ENCODE assay signal across 8 mouse cellular contexts in genomic region chr4:62559797-62560329, GRCm38 (mm10). TPM values are rescaled to one million over a fixed set of nuclear protein-coding genes. Genes with fewer than 3 reads are reported as not detected.
A peak's percentile ranks its signal among the peaks of the same experiment; 100 is the strongest.
DNase-seq lines count a peak whose midpoint lies in the region; ATAC-seq and TF ChIP-seq lines count a peak whose summit lies in the region.

Rgs3 (plus strand) TSS chr4:62559847.

- no peak for TF ChIP-seq EP300 in stomach, postnatal 0 days (optimal IDR thresholded peaks at IDR 0.05)

- H3K4me1 ChIP-seq in brown adipose tissue, adult 24 weeks (ENCODE audit: control insufficient read depth, insufficient read depth, insufficient read length, low read length), result no peaks in the 10 kb centered on the region
- H3K4me1 ChIP-seq in stomach, postnatal 0 days (replicated peaks; ENCODE audit: control insufficient read depth, insufficient read depth), result no peaks in the 10 kb centered on the region

- no peak within 1 kb of the TSS for H3K4me3 ChIP-seq in left cerebral cortex, adult 2 months
- no peak within 1 kb of the TSS for H3K4me3 ChIP-seq in brown adipose tissue, adult 24 weeks (ENCODE audit: insufficient read depth, low read depth, low read length)
- H3K4me3 ChIP-seq in stomach, postnatal 0 days (ENCODE audit: low read depth, low read length), result no peak within 1 kb of the TSS

- DNase-seq in left cerebral cortex, adult 2 months (ENCODE audit: extremely low spot score in 1 of 2, low spot score in 2 of 2), result no peak
- no peak for DNase-seq in left cerebral cortex, adult 11 months (ENCODE audit: low spot score)
- DNase-seq in heart, postnatal 10 days, result no peak
- DNase-seq in left cerebral cortex, postnatal 4 days, result no peak
- DNase-seq in stomach, postnatal 0 days (ENCODE audit: low spot score), result peak; percentile 42
- DNase-seq in cerebellum, postnatal 10 days, result no peak
- DNase-seq in kidney, postnatal 36 days, result no peak

- intact Hi-C loops in left cerebral cortex, adult 2 months (cut with DNase I), result loop anchor here (10.0 kb wide), 1 partner anchor 565 kb away; no protein-coding TSS in a partner anchor
- intact Hi-C loops in heart, postnatal 10 days (cut with DNase I), result no loop called here
- intact Hi-C loops in left cerebral cortex, postnatal 4 days (cut with DNase I), result loop anchor here (5.0 to 10.0 kb wide), 3 partner anchors 137 to 575 kb away; no protein-coding TSS in a partner anchor

- H3K27ac ChIP-seq in left cerebral cortex, adult 2 months, result no peak within 1 kb of the TSS
- no peak within 1 kb of the TSS for H3K27ac ChIP-seq in brown adipose tissue, adult 24 weeks (replicated peaks; ENCODE audit: low read depth, low read length)
- H3K27ac ChIP-seq in stomach, postnatal 0 days (replicated peaks), result no peak within 1 kb of the TSS

- H3K27me3 ChIP-seq in stomach, postnatal 0 days (ENCODE audit: control insufficient read depth, insufficient read depth, low read length), result no peaks in the 10 kb centered on the region

- H3K9ac ChIP-seq in stomach, postnatal 0 days (ENCODE audit: low read length), result no peak within 1 kb of the TSS

- WGBS in stomach, postnatal 0 days, result 50% methylated on average over 6 of the region's 6 CpGs

- H3K4me2 ChIP-seq in stomach, postnatal 0 days (replicated peaks; ENCODE audit: low read depth), result no peak within 1 kb of the TSS

- peak; percentile 93 for ATAC-seq in stomach, postnatal 0 days (ENCODE audit: low FRiP score, low TSS enrichment)

- no peaks in the 10 kb centered on the region for H3K36me3 ChIP-seq in stomach, postnatal 0 days (ENCODE audit: control insufficient read depth, insufficient read depth, low read length)

- H3K9me3 ChIP-seq in stomach, postnatal 0 days (ENCODE audit: control insufficient read depth, low read length), result no peaks in the 10 kb centered on the region

- TF ChIP-seq CTCF in left cerebral cortex, adult 2 months (IDR thresholded peaks at IDR 0.05), result no peak
- no peak for TF ChIP-seq CTCF in stomach, postnatal 0 days (IDR thresholded peaks at IDR 0.05; ENCODE audit: low read depth)

RNA-seq across cellular contexts. Expression of gene Rgs3, which starts in this region (rescaled TPM):
- 10 to 100 TPM; 25.8 to 27.3 TPM for total RNA-seq in left cerebral cortex, adult 2 months (2021)
- 49.5 and 102 TPM in 2 replicates for polyA plus RNA-seq in brown adipose tissue, adult 24 weeks (2012; ENCODE audit: insufficient read depth, insufficient read length, missing spikeins)
- 10 to 100 TPM; 51.1 to 60.0 TPM for total RNA-seq in heart, postnatal 10 days (2021)
- 10 to 100 TPM; 46.7 to 46.8 TPM for total RNA-seq in left cerebral cortex, postnatal 4 days (2021)
- 26.4 and 30.0 TPM in 2 replicates for polyA plus RNA-seq in stomach, postnatal 0 days (2015; fragmentation: Nextera tagmentation; extraction: Ambion mirVana)
